Mouse (Mus musculus): ENCODE measurements around the gene Gpr135. TPM values are rescaled to one million over a fixed set of nuclear protein-coding genes. Genes with fewer than 3 reads are reported as not detected.

Gene Gpr135
- not detected in 2 replicates for polyA plus RNA-seq (2012; ENCODE audit: insufficient read depth, insufficient read length, missing spikeins)

GRCm38 (mm10) chr12:72070327-72071269 lies at the start of gene Gpr135:
Gene Gpr135 (minus strand): TSS chr12:72071125.
- peak; percentile 27 for TF ChIP-seq CTCF (IDR thresholded peaks at IDR 0.05; ENCODE audit: low read depth, low read length)
- TF ChIP-seq POLR2A (IDR thresholded peaks at IDR 0.05; ENCODE audit: borderline replicate concordance, low read depth, low read length): no peak
- Histone ChIP-seq H3K27ac (ENCODE audit: insufficient read depth, low read depth, low read length) (no peak within 1 kb of the TSS), H3K4me1 (ENCODE audit: control insufficient read depth, insufficient read depth, low read length) (no peaks in the 10 kb centered on the region)

GRCm38 (mm10) chr12:72115686-72116345 lies 44.9 kb upstream of the Gpr135 start:
- H3K4me1 ChIP-seq (ENCODE audit: control insufficient read depth, insufficient read depth, low read length): no peaks in the 10 kb centered on the region
- no peak overlapping the region for H3K4me3 ChIP-seq (ENCODE audit: insufficient read depth, low read length)
- TF ChIP-seq CTCF (IDR thresholded peaks at IDR 0.05; ENCODE audit: low read depth, low read length) (no peak), POLR2A (IDR thresholded peaks at IDR 0.05; ENCODE audit: borderline replicate concordance, low read depth, low read length) (no peak)
- no peak overlapping the region for H3K27ac ChIP-seq (ENCODE audit: insufficient read depth, low read depth, low read length)

More at GRCm38 (mm10) chr12:72070327-72071269, at the start of gene Gpr135:
- H3K4me3 ChIP-seq (ENCODE audit: insufficient read depth, low read length): peak within 1 kb of the TSS; percentile 91

GRCm38 (mm10) chr12:72115126-72115525 lies 44.2 kb upstream of the Gpr135 start:
- Histone ChIP-seq H3K4me3 (ENCODE audit: insufficient read depth, low read length) (no peak overlapping the region), H3K27ac (ENCODE audit: insufficient read depth, low read depth, low read length) (no peak overlapping the region), H3K4me1 (ENCODE audit: control insufficient read depth, insufficient read depth, low read length) (no peaks in the 10 kb centered on the region)
- TF ChIP-seq CTCF (IDR thresholded peaks at IDR 0.05; ENCODE audit: low read depth, low read length): no peak
- no peak for TF ChIP-seq POLR2A (IDR thresholded peaks at IDR 0.05; ENCODE audit: borderline replicate concordance, low read depth, low read length)

- H3K27ac ChIP-seq (ENCODE audit: insufficient read depth, low read depth, low read length): no peak overlapping the region
- no peak for TF ChIP-seq POLR2A (IDR thresholded peaks at IDR 0.05; ENCODE audit: borderline replicate concordance, low read depth, low read length)
- no peak; the same call in 1 of the 2 replicates for TF ChIP-seq CTCF (IDR thresholded peaks at IDR 0.05; ENCODE audit: low read depth, low read length)
- H3K4me1 ChIP-seq (ENCODE audit: control insufficient read depth, insufficient read depth, low read length): no peaks in the 10 kb centered on the region
- no peak overlapping the region for H3K4me3 ChIP-seq (ENCODE audit: insufficient read depth, low read length)
Measured at GRCm38 (mm10) chr12:72104525-72105281, 33.8 kb upstream of the Gpr135 start.

- H3K4me3 ChIP-seq (ENCODE audit: insufficient read depth, low read length): no peak overlapping the region
- TF ChIP-seq CTCF (IDR thresholded peaks at IDR 0.05; ENCODE audit: low read depth, low read length): no peak
- no peak for TF ChIP-seq POLR2A (IDR thresholded peaks at IDR 0.05; ENCODE audit: borderline replicate concordance, low read depth, low read length)
- no peak overlapping the region for H3K27ac ChIP-seq (ENCODE audit: insufficient read depth, low read depth, low read length)
- no peaks in the 10 kb centered on the region for H3K4me1 ChIP-seq (ENCODE audit: control insufficient read depth, insufficient read depth, low read length)
Measured at GRCm38 (mm10) chr12:72104027-72104426, 33.1 kb upstream of the Gpr135 start.

- H3K27ac ChIP-seq (ENCODE audit: insufficient read depth, low read depth, low read length): no peak overlapping the region
- TF ChIP-seq POLR2A (IDR thresholded peaks at IDR 0.05; ENCODE audit: borderline replicate concordance, low read depth, low read length) (no peak), CTCF (IDR thresholded peaks at IDR 0.05; ENCODE audit: low read depth, low read length) (no peak)
- no peaks in the 10 kb centered on the region for H3K4me1 ChIP-seq (ENCODE audit: control insufficient read depth, insufficient read depth, low read length)
- no peak overlapping the region for H3K4me3 ChIP-seq (ENCODE audit: insufficient read depth, low read length)
Measured at GRCm38 (mm10) chr12:72102776-72103175, 31.9 kb upstream of the Gpr135 start.

- no peak overlapping the region for H3K4me3 ChIP-seq (ENCODE audit: insufficient read depth, low read length)
- no peak for TF ChIP-seq POLR2A (IDR thresholded peaks at IDR 0.05; ENCODE audit: borderline replicate concordance, low read depth, low read length)
- H3K4me1 ChIP-seq (ENCODE audit: control insufficient read depth, insufficient read depth, low read length): no peaks in the 10 kb centered on the region
- H3K27ac ChIP-seq (ENCODE audit: insufficient read depth, low read depth, low read length): no peak overlapping the region
Measured at GRCm38 (mm10) chr12:72096966-72097365, 26.0 kb upstream of the Gpr135 start.

- peaks cover 9% of the 10 kb centered on the region for H3K4me1 ChIP-seq (ENCODE audit: control insufficient read depth, insufficient read depth, low read length)
- TF ChIP-seq CTCF (IDR thresholded peaks at IDR 0.05; ENCODE audit: low read depth, low read length): no peak
- no peak for TF ChIP-seq POLR2A (IDR thresholded peaks at IDR 0.05; ENCODE audit: borderline replicate concordance, low read depth, low read length)
- no peak overlapping the region for H3K27ac ChIP-seq (ENCODE audit: insufficient read depth, low read depth, low read length)
- no peak overlapping the region for H3K4me3 ChIP-seq (ENCODE audit: insufficient read depth, low read length)
Measured at GRCm38 (mm10) chr12:72089802-72090201, 18.9 kb upstream of the Gpr135 start.

GRCm38 (mm10) chr12:72086166-72086825 lies 15.4 kb upstream of the Gpr135 start:
- Histone ChIP-seq H3K4me1 (ENCODE audit: control insufficient read depth, insufficient read depth, low read length) (peaks cover 16% of the 10 kb centered on the region), H3K27ac (ENCODE audit: insufficient read depth, low read depth, low read length) (peak overlapping the region; percentile 94), H3K4me3 (ENCODE audit: insufficient read depth, low read length) (peak overlapping the region; percentile 66)
- TF ChIP-seq CTCF (IDR thresholded peaks at IDR 0.05; ENCODE audit: low read depth, low read length) (no peak), POLR2A (IDR thresholded peaks at IDR 0.05; ENCODE audit: borderline replicate concordance, low read depth, low read length) (no peak)
